Mouse (Mus musculus) megakaryocyte-erythroid progenitor cell, adult 5-6 weeks (primary cell): ENCODE measurements at regions not wholly inside any gene's neighbourhood (a gene's known extent, or its start where the extent isn't known, plus 50 kb on each side); places are given as distances from the start of the nearest gene placed in this dataset.

Source experiments
- ATAC-seq: replicated peaks from 2 replicates; pipeline ENCODE4 v1.8.0; 2016; ENCODE audit warnings: mild to moderate bottlenecking, inconsistent platforms; ENCODE audit not compliant: severe bottlenecking, poor library complexity, low FRiP score, low TSS enrichment

GRCm38 (mm10) chr4:93935692-93936091 is 600.4 kb upstream of the Tusc1 start:
- no peak for ATAC-seq

- no peak for ATAC-seq
Observed at GRCm38 (mm10) chr4:93927117-93927516, 591.8 kb upstream of the Tusc1 start.

GRCm38 (mm10) chr4:93924402-93924801 is 589.1 kb upstream of the Tusc1 start:
- no peak for ATAC-seq

- ATAC-seq: no peak
Observed at GRCm38 (mm10) chr4:93886631-93887030, 551.3 kb upstream of the Tusc1 start.

GRCm38 (mm10) chr4:93881318-93881717 is 546.0 kb upstream of the Tusc1 start:
- no peak for ATAC-seq

GRCm38 (mm10) chr4:93879351-93879872 is 544.1 kb upstream of the Tusc1 start:
- ATAC-seq: peak; percentile 50; the same call in 1 of the 2 replicates

- no peak for ATAC-seq
Observed at GRCm38 (mm10) chr4:93873271-93873670, 538.0 kb upstream of the Tusc1 start.

- no peak for ATAC-seq
Observed at GRCm38 (mm10) chr4:93853451-93853850, 518.1 kb upstream of the Tusc1 start.

GRCm38 (mm10) chr4:93849178-93849577 is 513.9 kb upstream of the Tusc1 start:
- ATAC-seq: no peak

- ATAC-seq: no peak
Observed at GRCm38 (mm10) chr4:93830701-93831100, 495.4 kb upstream of the Tusc1 start.

GRCm38 (mm10) chr4:93793104-93793503 is 457.8 kb upstream of the Tusc1 start:
- ATAC-seq: no peak

GRCm38 (mm10) chr4:93790157-93790556 is 454.8 kb upstream of the Tusc1 start:
- ATAC-seq: no peak

- ATAC-seq: no peak
Observed at GRCm38 (mm10) chr4:93754497-93754896, 419.2 kb upstream of the Tusc1 start.

GRCm38 (mm10) chr4:93746326-93746725 is 411.0 kb upstream of the Tusc1 start:
- no peak for ATAC-seq

- ATAC-seq: no peak
Observed at GRCm38 (mm10) chr4:93713711-93714110, 378.4 kb upstream of the Tusc1 start.

- no peak for ATAC-seq
Observed at GRCm38 (mm10) chr4:93676403-93677039, 341.2 kb upstream of the Tusc1 start.

- no peak for ATAC-seq
Observed at GRCm38 (mm10) chr4:93675739-93676402, 340.6 kb upstream of the Tusc1 start.

- no peak for ATAC-seq
Observed at GRCm38 (mm10) chr4:93669050-93669449, 333.7 kb upstream of the Tusc1 start.

- ATAC-seq: no peak
Observed at GRCm38 (mm10) chr4:93664293-93664692, 329.0 kb upstream of the Tusc1 start.

- no peak for ATAC-seq
Observed at GRCm38 (mm10) chr4:93638207-93638606, 302.9 kb upstream of the Tusc1 start.

GRCm38 (mm10) chr4:93598474-93598873 is 263.2 kb upstream of the Tusc1 start:
- no peak for ATAC-seq
